In the genomic region with DNA sequence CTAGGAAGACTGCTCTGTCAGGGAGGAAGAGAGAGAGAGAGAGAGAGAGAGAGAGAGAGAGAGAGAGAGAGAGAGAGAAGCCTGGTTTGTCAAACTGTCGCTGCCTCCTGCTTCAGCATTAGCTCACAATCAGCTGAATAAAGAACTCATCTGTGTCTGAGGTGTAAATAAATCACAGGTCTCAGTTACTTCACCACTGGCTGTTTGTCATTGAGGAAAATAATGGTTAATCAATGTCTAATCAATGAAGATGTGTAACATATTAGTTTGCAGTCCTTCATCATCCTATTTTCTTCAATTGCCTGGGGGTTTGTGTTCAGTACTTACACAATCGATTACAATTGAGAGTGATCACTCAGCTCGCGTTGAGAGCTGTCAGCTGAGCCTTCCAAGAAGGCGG, we compare ENCODE assay signal across 26 mouse cellular contexts.
DNase-seq lines count a peak whose midpoint lies in the region; ATAC-seq lines count a peak whose summit lies in the region.
"Had no signal": no experiment of that assay in that cellular context is flagged by ENCODE, and none has a peak within 500 bp of the region (broad histone marks: within the 10 kb centered on the region; RNA-seq: fewer than 3 reads in every experiment).

No protein-coding gene starts in this region.

- H3K9ac ChIP-seq in hindbrain, embryonic 13.5 days = no peak overlapping the region
- H3K9ac ChIP-seq in hindbrain, embryonic 12.5 days = no peak overlapping the region
- no peak overlapping the region for H3K9ac ChIP-seq in hindbrain, embryonic 15.5 days
- H3K9ac ChIP-seq in neural tube, embryonic 15.5 days (replicated peaks) = no peak overlapping the region
- H3K9ac ChIP-seq: heart, embryonic 15.5 days; intestine, embryonic 15.5 days; midbrain, embryonic 12.5 days; stomach, embryonic 15.5 days had no signal

- no peaks in the 10 kb centered on the region for H3K27me3 ChIP-seq in hindbrain, embryonic 13.5 days
- no peaks in the 10 kb centered on the region for H3K27me3 ChIP-seq in hindbrain, embryonic 12.5 days
- H3K27me3 ChIP-seq in hindbrain, embryonic 15.5 days = no peaks in the 10 kb centered on the region
- H3K27me3 ChIP-seq in neural tube, embryonic 15.5 days (replicated peaks) = no peaks in the 10 kb centered on the region
- H3K27me3 ChIP-seq: CH12.LX; heart, embryonic 15.5 days; intestine, embryonic 15.5 days; midbrain, embryonic 12.5 days; stomach, embryonic 15.5 days had no signal

- no peak overlapping the region for H3K4me3 ChIP-seq in hindbrain, embryonic 13.5 days
- H3K4me3 ChIP-seq in hindbrain, embryonic 12.5 days = no peak overlapping the region
- H3K4me3 ChIP-seq in hindbrain, embryonic 15.5 days = no peak overlapping the region; the same call in 1 of the 2 replicates
- no peak overlapping the region for H3K4me3 ChIP-seq in neural tube, embryonic 15.5 days (replicated peaks)
- H3K4me3 ChIP-seq: heart, embryonic 15.5 days; intestine, embryonic 15.5 days; layer of hippocampus, adult 2 months; midbrain, embryonic 12.5 days; stomach, embryonic 15.5 days had no signal

- 35% methylated on average over 5 of the region's 5 CpGs for WGBS in hindbrain, embryonic 13.5 days
- 49% methylated on average over 5 of the region's 5 CpGs for WGBS in hindbrain, embryonic 12.5 days
- 32% methylated on average over 5 of the region's 5 CpGs for WGBS in hindbrain, embryonic 15.5 days
- WGBS in neural tube, embryonic 15.5 days = 26% methylated on average over 5 of the region's 5 CpGs

- H3K27ac ChIP-seq in hindbrain, embryonic 13.5 days = no peak overlapping the region
- no peak overlapping the region for H3K27ac ChIP-seq in hindbrain, embryonic 12.5 days
- no peak overlapping the region for H3K27ac ChIP-seq in hindbrain, embryonic 15.5 days (replicated peaks)
- H3K27ac ChIP-seq in neural tube, embryonic 15.5 days (replicated peaks) = no peak overlapping the region
- H3K27ac ChIP-seq: heart, embryonic 15.5 days; intestine, embryonic 15.5 days; layer of hippocampus, adult 2 months; midbrain, embryonic 12.5 days; stomach, embryonic 15.5 days had no signal

- H3K36me3 ChIP-seq in hindbrain, embryonic 13.5 days = no peaks in the 10 kb centered on the region
- H3K36me3 ChIP-seq in hindbrain, embryonic 12.5 days = no peaks in the 10 kb centered on the region
- H3K36me3 ChIP-seq in hindbrain, embryonic 15.5 days = no peaks in the 10 kb centered on the region
- no peaks in the 10 kb centered on the region for H3K36me3 ChIP-seq in neural tube, embryonic 15.5 days
- H3K36me3 ChIP-seq: G1E; heart, embryonic 15.5 days; intestine, embryonic 15.5 days; midbrain, embryonic 12.5 days; stomach, embryonic 15.5 days had no signal

- peaks cover 11% of the 10 kb centered on the region for H3K4me1 ChIP-seq in hindbrain, embryonic 13.5 days (replicated peaks)
- 0 out of 2 replicates have a peak, but pooled peaks cover 5% of the 10 kb centered on the region for H3K4me1 ChIP-seq in hindbrain, embryonic 12.5 days
- peaks cover 7% of the 10 kb centered on the region for H3K4me1 ChIP-seq in hindbrain, embryonic 15.5 days (replicated peaks)
- H3K4me1 ChIP-seq in neural tube, embryonic 15.5 days = 0 out of 2 replicates have a peak, but pooled peaks cover 7% of the 10 kb centered on the region
- H3K4me1 ChIP-seq: intestine, embryonic 15.5 days; stomach, embryonic 15.5 days had no signal

- peak; percentile 37 for DNase-seq in mesoderm, embryonic 11.5 days (ENCODE audit: low read depth, low spot score)
- DNase-seq in heart, adult 18-20 months = no peak
- DNase-seq: B cell, adult 2 months; cerebellum, adult 11-12 months; gastrocnemius, postnatal 36 days; heart, postnatal 36 days; kidney, adult 8-10 months; kidney, postnatal 14 days; lung, postnatal 4 days; right cerebral cortex, adult 18-20 months; thymus, adult 18-20 months; thymus, postnatal 36 days had no signal

- no peaks in the 10 kb centered on the region for H3K9me3 ChIP-seq in hindbrain, embryonic 13.5 days
- no peaks in the 10 kb centered on the region for H3K9me3 ChIP-seq in hindbrain, embryonic 12.5 days (replicated peaks)
- no peaks in the 10 kb centered on the region for H3K9me3 ChIP-seq in hindbrain, embryonic 15.5 days
- no peaks in the 10 kb centered on the region for H3K9me3 ChIP-seq in neural tube, embryonic 15.5 days (replicated peaks)
- H3K9me3 ChIP-seq: G1E; heart, embryonic 15.5 days; intestine, embryonic 15.5 days; midbrain, embryonic 12.5 days; stomach, embryonic 15.5 days had no signal

- ATAC-seq in hindbrain, embryonic 13.5 days (ENCODE audit: low FRiP score) = 0 out of 2 replicates have a peak, but pooled peaks have one; percentile 28
- no peak for ATAC-seq in hindbrain, embryonic 12.5 days (ENCODE audit: low FRiP score)
- ATAC-seq in hindbrain, embryonic 15.5 days (ENCODE audit: low FRiP score, low read depth) = no peak
- ATAC-seq in neural tube, embryonic 15.5 days (ENCODE audit: low FRiP score) = no peak
- no peak for ATAC-seq in inflammation-experienced regulatory T-cells, adult 6 months
- ATAC-seq: forebrain, embryonic 14.5 days; intestine, embryonic 15.5 days; Patski had no signal

- H3K4me2 ChIP-seq in hindbrain, embryonic 13.5 days = peak overlapping the region; percentile 37
- H3K4me2 ChIP-seq in hindbrain, embryonic 12.5 days (replicated peaks) = no peak overlapping the region
- peak overlapping the region; percentile 49 for H3K4me2 ChIP-seq in hindbrain, embryonic 15.5 days
- peak overlapping the region; percentile 36 for H3K4me2 ChIP-seq in neural tube, embryonic 15.5 days
- H3K4me2 ChIP-seq: intestine, embryonic 15.5 days; midbrain, embryonic 12.5 days; stomach, embryonic 15.5 days had no signal
